Mouse (Mus musculus) liver, postnatal 0 days (tissue): ENCODE results near the gene Lemd1. TPM values are rescaled to one million over a fixed set of nuclear protein-coding genes. Genes with fewer than 3 reads are reported as not detected.
A peak's percentile ranks its signal among the peaks of the same experiment; 100 is the strongest.

Source experiments
- ATAC-seq: fragments of 200-750 bp; cut with Nextera tagmentation; 2 replicates; pipeline ENCODE4 v1.8.0; 2017; ENCODE audit warnings: mild to moderate bottlenecking, moderate library complexity
- DNase-seq: peaks from one replicate; pipeline ENCODE4 v3.0.0-alpha.2; 2016
- H3K27ac ChIP-seq: fragments of 300-500 bp; sonication (generic); 2 replicates; pipeline ENCODE4 v1.5.1; 2014; ENCODE audit warnings: antibody characterized with exemption, moderate library complexity, mild to moderate bottlenecking, low read depth
- H3K27me3 ChIP-seq: fragments of 300-500 bp; sonication (generic); 2 replicates; pipeline ENCODE4 v1.6.1; 2014; ENCODE audit warnings: low read length, control low read depth, mixed read lengths; ENCODE audit not compliant: insufficient read depth
- H3K36me3 ChIP-seq: fragments of 300-500 bp; sonication (generic); replicated peaks from 2 replicates; pipeline ENCODE4 v1.6.1; 2014; ENCODE audit warnings: mild to moderate bottlenecking, control low read depth, low read length, moderate library complexity, mixed read lengths; ENCODE audit not compliant: insufficient read depth
- H3K4me1 ChIP-seq: fragments of 300-500 bp; sonication (generic); 2 replicates; pipeline ENCODE4 v1.6.1; 2014; ENCODE audit warnings: antibody characterized with exemption, mild to moderate bottlenecking, control low read depth; ENCODE audit not compliant: insufficient read depth
- H3K4me2 ChIP-seq: fragments of 300-500 bp; sonication (generic); 2 replicates; pipeline ENCODE4 v1.6.1; 2014; ENCODE audit warnings: low read depth, mild to moderate bottlenecking, low read length, moderate library complexity, mixed read lengths
- H3K4me3 ChIP-seq: fragments of 300-500 bp; sonication (generic); 2 replicates; pipeline ENCODE4 v1.5.1; 2014; ENCODE audit warnings: low read depth, low read length
- H3K9ac ChIP-seq: fragments of 300-500 bp; sonication (generic); replicated peaks from 2 replicates; pipeline ENCODE4 v1.6.1; 2014; ENCODE audit warnings: mild to moderate bottlenecking, moderate library complexity
- H3K9me3 ChIP-seq: fragments of 300-500 bp; sonication (generic); 2 replicates; pipeline ENCODE4 v1.6.1; 2016; ENCODE audit warnings: mild to moderate bottlenecking, control low read depth, low read length, mixed read lengths
- CTCF ChIP-seq: sonication (generic); IDR thresholded peaks from 2 replicates; pipeline ENCODE4 v1.5.1; 2016; ENCODE audit warnings: antibody characterized with exemption, low read depth
- EP300 ChIP-seq: IDR thresholded peaks from 2 replicates; pipeline ENCODE4 v1.6.1; 2016; ENCODE audit warnings: antibody characterized with exemption, low read depth, mild to moderate bottlenecking
- WGBS: fragments of 180-500 bp; shearing (Covaris S2); extraction: QIAGEN DNeasy Blood & Tissue Kit; methylation state at CpG from one replicate; pipeline ENCODE4 v1.1.7; 2014; ENCODE audit not compliant: insufficient replicate concordance; 5-methylcytosine and 5-hydroxymethylcytosine counted together
- polyA plus RNA-seq: library from polyadenylated mRNA; unstranded; fragments of >200 nt; fragmentation: Nextera tagmentation; extraction: Ambion mirVana; gene quantifications from 2 replicates; pipeline ENCODE4 v1.2.1, GENCODE M21; 2015

The Lemd1 gene
- polyA plus RNA-seq, 1 experiment from 2014 or later = not detected

GRCm38 (mm10) chr1:132237585-132238159 is 46.4 kb downstream of the Lemd1 start:
- ATAC-seq (no peak), DNase-seq (peak; percentile 64)
- Histone ChIP-seq H3K27me3 (0 out of 2 replicates have a peak, but pooled peaks cover 9% of the 10 kb centered on the region), H3K4me1 (no peaks in the 10 kb centered on the region), H3K4me2 (no peak overlapping the region), H3K4me3 (no peak overlapping the region), H3K9me3 (no peaks in the 10 kb centered on the region), H3K9ac (no peak overlapping the region), H3K36me3 (no peaks in the 10 kb centered on the region), H3K27ac (no peak overlapping the region)
- WGBS = 17% methylated on average over 6 of the region's 6 CpGs
- TF ChIP-seq CTCF (peak; percentile 93), EP300 (no peak)

- H3K27me3 ChIP-seq = no peaks in the 10 kb centered on the region
- DNase-seq = no peak
- no peaks in the 10 kb centered on the region for H3K36me3 ChIP-seq
- H3K4me3 ChIP-seq = no peak overlapping the region
- no peak for ATAC-seq
- 59% methylated on average over 5 of the region's 5 CpGs for WGBS
- H3K27ac ChIP-seq = no peak overlapping the region
- H3K9ac ChIP-seq = no peak overlapping the region
- no peaks in the 10 kb centered on the region for H3K9me3 ChIP-seq
- no peaks in the 10 kb centered on the region; the same call in 1 of the 2 replicates for H3K4me1 ChIP-seq
- no peak overlapping the region for H3K4me2 ChIP-seq
- TF ChIP-seq CTCF = no peak
- TF ChIP-seq EP300 = no peak
Observed at GRCm38 (mm10) chr1:132245010-132245409, 53.8 kb downstream of the Lemd1 start.

- no peaks in the 10 kb centered on the region for H3K36me3 ChIP-seq
- no peaks in the 10 kb centered on the region for H3K9me3 ChIP-seq
- no peak overlapping the region for H3K27ac ChIP-seq
- H3K9ac ChIP-seq = no peak overlapping the region
- H3K4me1 ChIP-seq = no peaks in the 10 kb centered on the region; the same call in 1 of the 2 replicates
- DNase-seq = no peak
- no peak for TF ChIP-seq EP300
- no peak for TF ChIP-seq CTCF
- no peak overlapping the region for H3K4me3 ChIP-seq
- ATAC-seq = 0 out of 2 replicates have a peak, but pooled peaks have one; percentile 27
- 27% methylated on average over 6 of the region's 6 CpGs for WGBS
- H3K4me2 ChIP-seq = no peak overlapping the region
- no peaks in the 10 kb centered on the region for H3K27me3 ChIP-seq
Observed at GRCm38 (mm10) chr1:132246137-132246536, 54.9 kb downstream of the Lemd1 start.

- Histone ChIP-seq H3K9me3 (no peaks in the 10 kb centered on the region), H3K27ac (no peak overlapping the region), H3K4me3 (no peak overlapping the region), H3K36me3 (no peaks in the 10 kb centered on the region), H3K27me3 (no peaks in the 10 kb centered on the region), H3K4me1 (no peaks in the 10 kb centered on the region; the same call in 1 of the 2 replicates), H3K4me2 (no peak overlapping the region), H3K9ac (no peak overlapping the region)
- no peak for TF ChIP-seq EP300
- TF ChIP-seq CTCF = no peak
- no peak for ATAC-seq
- DNase-seq = no peak
- 87% methylated on average over 4 of the region's 4 CpGs for WGBS
Observed at GRCm38 (mm10) chr1:132246641-132247040, 55.4 kb downstream of the Lemd1 start.

- Histone ChIP-seq H3K36me3 (no peaks in the 10 kb centered on the region), H3K4me2 (no peak overlapping the region), H3K9me3 (no peaks in the 10 kb centered on the region), H3K27me3 (no peaks in the 10 kb centered on the region), H3K4me1 (no peaks in the 10 kb centered on the region), H3K9ac (no peak overlapping the region), H3K27ac (no peak overlapping the region), H3K4me3 (no peak overlapping the region)
- 81% methylated on average over 6 of the region's 6 CpGs for WGBS
- DNase-seq (no peak), ATAC-seq (no peak)
- no peak for TF ChIP-seq EP300
- peak; percentile 16; the same call in 1 of the 2 replicates for TF ChIP-seq CTCF
Observed at GRCm38 (mm10) chr1:132254467-132254866, 63.2 kb downstream of the Lemd1 start.

- Histone ChIP-seq H3K4me1 (peaks cover 10% of the 10 kb centered on the region), H3K27ac (no peak overlapping the region), H3K36me3 (no peaks in the 10 kb centered on the region), H3K27me3 (no peaks in the 10 kb centered on the region), H3K4me2 (no peak overlapping the region), H3K4me3 (no peak overlapping the region), H3K9me3 (no peaks in the 10 kb centered on the region), H3K9ac (no peak overlapping the region)
- no peak for DNase-seq
- no peak for ATAC-seq
- WGBS = 76% methylated on average over 1 of the region's 1 CpGs
- TF ChIP-seq CTCF = no peak
- no peak for TF ChIP-seq EP300
Observed at GRCm38 (mm10) chr1:132260331-132260730, 69.1 kb downstream of the Lemd1 start.

- H3K9me3 ChIP-seq = no peaks in the 10 kb centered on the region
- H3K27ac ChIP-seq = no peak overlapping the region
- H3K27me3 ChIP-seq = no peaks in the 10 kb centered on the region
- TF ChIP-seq EP300 (no peak), CTCF (peak; percentile 63)
- no peak overlapping the region for H3K9ac ChIP-seq
- H3K36me3 ChIP-seq = no peaks in the 10 kb centered on the region
- H3K4me1 ChIP-seq = peaks cover 11% of the 10 kb centered on the region
- H3K4me3 ChIP-seq = no peak overlapping the region
- DNase-seq = peak; percentile 55
- no peak overlapping the region for H3K4me2 ChIP-seq
- no peak for ATAC-seq
- 58% methylated on average over 5 of the region's 5 CpGs for WGBS
Observed at GRCm38 (mm10) chr1:132261058-132261457, 69.8 kb downstream of the Lemd1 start.
